6 mouse cellular contexts compared by ENCODE assay signal in the genomic region with DNA sequence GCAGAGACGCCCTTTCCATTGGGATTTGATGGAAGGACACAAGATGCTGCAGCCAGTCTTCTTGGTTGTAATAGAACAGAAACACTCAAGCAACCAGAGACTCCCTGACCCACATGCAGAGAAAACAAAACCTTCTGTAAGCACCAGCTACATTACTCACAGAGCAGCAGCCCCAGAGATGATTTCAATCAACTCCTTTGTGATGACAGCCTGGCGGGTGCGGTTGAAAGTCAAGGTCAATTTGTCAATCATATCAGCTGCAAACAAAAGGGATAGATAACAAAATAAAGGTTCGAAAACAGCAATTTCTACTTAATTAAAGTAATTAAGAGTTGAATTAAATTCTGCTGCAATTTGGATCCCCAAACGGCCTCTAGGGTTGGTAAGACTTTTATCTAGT.
"Had no signal": no experiment of that assay in that cellular context is flagged by ENCODE, and none has a peak within 500 bp of the region (broad histone marks: within the 10 kb centered on the region; RNA-seq: fewer than 3 reads in every experiment).

No protein-coding gene starts in this region.

- DNase-seq: lung, adult 2 months; lung, postnatal 14 days; lung, postnatal 36 days; right cerebral cortex, postnatal 14 days; thymus, postnatal 14 days; thymus, postnatal 36 days had no signal
